Mouse (Mus musculus) midbrain, postnatal 0 days (tissue): Measurements from ENCODE around the gene Phf24. TPM values are rescaled to one million over a fixed set of nuclear protein-coding genes. Genes with fewer than 3 reads are reported as not detected.

Source experiments
- ATAC-seq: fragments of 200-750 bp; cut with Nextera tagmentation; 2 replicates; pipeline ENCODE4 v1.8.0; 2017; ENCODE audit warnings: moderate number of reproducible peaks, mild to moderate bottlenecking, moderate TSS enrichment, moderate library complexity; ENCODE audit not compliant: low FRiP score
- DNase-seq: peaks from one replicate; pipeline ENCODE4 v3.0.0-alpha.2; 2015; ENCODE audit warnings: low spot score
- H3K27ac ChIP-seq: fragments of 300-500 bp; sonication (generic); 2 replicates; pipeline ENCODE4 v1.5.1; 2014; ENCODE audit warnings: low read depth, mild to moderate bottlenecking, low read length, mixed read lengths
- H3K27me3 ChIP-seq: fragments of 300-500 bp; sonication (generic); 2 replicates; pipeline ENCODE4 v1.6.1; 2014; ENCODE audit warnings: low read length, control low read depth, mixed read lengths; ENCODE audit not compliant: insufficient read depth
- H3K36me3 ChIP-seq: fragments of 300-500 bp; sonication (generic); 2 replicates; pipeline ENCODE4 v1.6.1; 2014; ENCODE audit warnings: low read length, control low read depth, mixed read lengths; ENCODE audit not compliant: insufficient read depth
- H3K4me1 ChIP-seq: fragments of 300-500 bp; sonication (generic); 2 replicates; pipeline ENCODE4 v1.6.1; 2014; ENCODE audit warnings: mild to moderate bottlenecking, control low read depth, antibody characterized with exemption, low read length, mixed read lengths; ENCODE audit not compliant: insufficient read depth
- H3K4me2 ChIP-seq: fragments of 300-500 bp; sonication (generic); 2 replicates; pipeline ENCODE4 v1.6.1; 2014; ENCODE audit warnings: low read depth, mild to moderate bottlenecking, low read length, mixed read lengths; ENCODE audit not compliant: poor library complexity, severe bottlenecking
- H3K4me3 ChIP-seq: fragments of 300-500 bp; sonication (generic); 2 replicates; pipeline ENCODE4 v1.5.1; 2014; ENCODE audit warnings: low read depth, mild to moderate bottlenecking, low read length, moderate library complexity
- H3K9ac ChIP-seq: fragments of 300-500 bp; sonication (generic); replicated peaks from 2 replicates; pipeline ENCODE4 v1.6.1; 2014; ENCODE audit warnings: mild to moderate bottlenecking, low read length, moderate library complexity, mixed read lengths; ENCODE audit not compliant: poor library complexity, severe bottlenecking
- H3K9me3 ChIP-seq: fragments of 300-500 bp; sonication (generic); 2 replicates; pipeline ENCODE4 v1.6.1; 2016; ENCODE audit warnings: low read length, control low read depth
- CTCF ChIP-seq: IDR thresholded peaks from 2 replicates; pipeline ENCODE4 v1.5.1; 2016; ENCODE audit warnings: antibody characterized with exemption, mild to moderate bottlenecking
- WGBS: fragments of 180-500 bp; shearing (Covaris S2); extraction: QIAGEN DNeasy Blood & Tissue Kit; methylation state at CpG from one replicate; pipeline ENCODE4 v1.1.7; 2014; 5-methylcytosine and 5-hydroxymethylcytosine counted together
- polyA plus RNA-seq: library from polyadenylated mRNA; unstranded; fragments of >200 nt; fragmentation: Nextera tagmentation; extraction: Ambion mirVana; gene quantifications from 2 replicates; pipeline ENCODE4 v1.2.1, GENCODE M21; 2015
- total RNA-seq: library from RNA; depleted of rRNA; stranded (reverse); fragments of >200 nt; gene quantifications from 2 replicates; pipeline ENCODE4 v1.2.3, GENCODE M21; 2014

Phf24 gene
- total and polyA plus RNA-seq, 2 experiments from 2014 or later = 45.0 to 148 TPM

DNA sequence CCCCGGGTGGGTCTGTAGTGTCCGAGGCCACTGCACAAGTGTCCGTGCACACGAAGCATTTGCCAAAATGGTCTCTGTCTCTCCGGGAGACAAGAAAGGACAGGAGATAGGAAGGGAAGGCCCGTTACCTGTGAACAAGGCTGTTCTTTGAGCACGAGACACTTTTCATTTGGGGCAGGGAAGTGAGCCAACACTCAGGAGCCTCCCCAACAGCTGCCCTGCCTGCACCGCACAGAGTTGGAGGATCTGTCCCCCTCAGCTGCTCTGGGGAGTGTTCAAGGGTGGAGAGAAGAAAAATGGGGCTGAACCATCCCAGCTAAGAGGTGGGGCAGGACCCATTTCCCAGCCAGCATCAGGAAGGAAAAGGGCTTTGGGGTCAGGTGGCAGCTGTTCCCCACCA, 41.5 kb downstream of the Phf24 start:
- H3K4me2 ChIP-seq = no peak overlapping the region
- TF ChIP-seq CTCF = no peak
- peaks cover 31% of the 10 kb centered on the region for H3K36me3 ChIP-seq
- no peak overlapping the region for H3K4me3 ChIP-seq
- no peaks in the 10 kb centered on the region for H3K9me3 ChIP-seq
- no peak for DNase-seq
- no peaks in the 10 kb centered on the region for H3K27me3 ChIP-seq
- H3K27ac ChIP-seq = no peak overlapping the region
- ATAC-seq = no peak
- 93% methylated on average over 8 of the region's 8 CpGs for WGBS
- no peak overlapping the region for H3K9ac ChIP-seq
- H3K4me1 ChIP-seq = peaks cover 13% of the 10 kb centered on the region

DNA sequence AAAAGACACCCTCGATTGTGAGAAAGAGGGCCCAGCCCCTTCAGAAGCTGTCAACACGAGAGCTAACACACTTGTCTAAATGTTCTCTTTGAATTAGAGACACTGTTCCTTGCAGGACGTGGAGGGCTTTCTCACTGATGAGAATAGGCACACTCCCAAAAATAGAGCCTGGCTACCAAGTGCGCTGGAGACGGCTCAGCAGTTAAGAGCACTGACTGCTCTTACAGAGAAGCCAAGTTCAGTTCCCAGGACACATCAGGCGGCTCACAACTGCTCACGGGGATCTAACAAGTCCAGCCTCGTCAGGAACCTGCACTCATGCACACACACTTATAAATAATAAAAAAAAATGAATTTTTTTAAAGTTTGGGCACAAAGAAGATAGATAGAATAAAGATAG, 42.5 kb downstream of the Phf24 start:
- Histone ChIP-seq H3K4me1 (peaks cover 4% of the 10 kb centered on the region; the same call in 1 of the 2 replicates), H3K4me2 (no peak overlapping the region), H3K36me3 (peaks cover 31% of the 10 kb centered on the region), H3K27me3 (no peaks in the 10 kb centered on the region), H3K27ac (no peak overlapping the region), H3K9me3 (no peaks in the 10 kb centered on the region), H3K4me3 (no peak overlapping the region), H3K9ac (no peak overlapping the region)
- ATAC-seq = no peak
- WGBS = 64% methylated on average over 8 of the region's 8 CpGs
- no peak for TF ChIP-seq CTCF
- no peak for DNase-seq

DNA sequence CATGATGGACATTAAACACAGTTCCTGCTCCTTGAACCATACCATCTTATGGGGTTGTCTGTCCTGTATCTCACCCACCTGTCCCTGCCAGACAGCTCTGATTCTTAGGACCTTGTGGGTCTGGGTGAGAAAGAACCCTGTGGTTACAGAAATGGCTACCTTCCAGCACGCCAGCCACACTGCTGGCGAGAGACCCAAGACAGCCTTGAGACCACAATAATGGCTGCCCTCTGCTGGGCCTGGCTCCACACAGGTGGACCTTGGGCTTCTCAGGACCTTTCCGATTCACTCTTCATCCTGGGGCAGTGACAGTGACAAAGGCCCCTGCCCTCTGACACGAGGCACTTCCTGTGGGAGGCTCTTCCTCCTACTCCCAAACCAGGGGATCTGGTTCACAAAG, 42.9 kb downstream of the Phf24 start:
- Histone ChIP-seq H3K36me3 (peaks cover 31% of the 10 kb centered on the region), H3K27me3 (no peaks in the 10 kb centered on the region), H3K4me2 (no peak overlapping the region), H3K4me3 (no peak overlapping the region), H3K9ac (no peak overlapping the region), H3K9me3 (no peaks in the 10 kb centered on the region), H3K4me1 (0 out of 2 replicates have a peak, but pooled peaks cover 2% of the 10 kb centered on the region), H3K27ac (no peak overlapping the region)
- 68% methylated on average over 4 of the region's 4 CpGs for WGBS
- DNase-seq (no peak), ATAC-seq (no peak)
- TF ChIP-seq CTCF = no peak

DNA sequence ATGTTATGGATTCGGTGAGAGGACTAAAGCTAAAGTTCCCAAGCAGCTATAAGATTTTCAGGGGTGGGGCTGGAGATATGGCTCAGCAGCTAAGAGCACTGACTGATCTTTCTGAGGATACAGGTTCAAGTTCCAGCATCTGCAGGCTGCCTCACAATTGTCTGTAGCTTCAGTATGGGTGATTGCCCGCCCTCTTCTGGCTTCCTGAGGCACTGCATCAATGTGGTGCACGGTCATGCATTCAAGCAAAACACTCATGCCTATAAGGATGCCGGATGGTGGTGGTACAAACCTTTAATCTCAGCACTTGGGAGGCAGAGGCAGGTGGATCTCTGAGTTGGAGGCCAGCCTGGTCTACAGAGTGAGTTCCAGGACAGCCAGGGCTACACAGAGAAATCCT, 45.1 kb downstream of the Phf24 start:
- peak; percentile 79 for TF ChIP-seq CTCF
- H3K36me3 ChIP-seq = peaks cover 22% of the 10 kb centered on the region
- H3K4me2 ChIP-seq = no peak overlapping the region
- H3K4me3 ChIP-seq = no peak overlapping the region
- no peak overlapping the region for H3K9ac ChIP-seq
- DNase-seq = peak; percentile 66
- no peak overlapping the region for H3K27ac ChIP-seq
- H3K27me3 ChIP-seq = no peaks in the 10 kb centered on the region
- no peaks in the 10 kb centered on the region for H3K9me3 ChIP-seq
- 34% methylated on average over 4 of the region's 4 CpGs for WGBS
- no peak for ATAC-seq
- no peaks in the 10 kb centered on the region for H3K4me1 ChIP-seq

DNA sequence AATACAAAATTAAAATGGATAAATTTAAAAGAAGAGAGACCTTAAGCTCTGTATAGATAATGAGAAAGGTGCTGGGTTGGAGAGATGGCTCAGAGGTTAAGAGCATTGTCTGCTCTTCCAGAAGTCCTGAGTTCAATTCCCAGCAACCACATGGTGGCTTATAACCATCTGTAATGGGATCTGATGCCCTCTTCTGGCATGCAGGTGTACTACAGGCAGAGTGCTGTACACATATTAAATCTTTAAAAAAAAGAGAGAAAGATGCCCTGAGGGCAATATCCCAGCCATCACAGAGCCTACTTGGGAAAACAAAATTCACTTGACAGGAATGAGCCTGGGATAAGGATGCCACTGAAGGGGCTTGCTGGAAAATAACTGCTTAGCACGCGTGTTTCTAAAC, 47.0 kb downstream of the Phf24 start:
- H3K9ac ChIP-seq = no peak overlapping the region
- H3K9me3 ChIP-seq = no peaks in the 10 kb centered on the region
- peak; percentile 48 for TF ChIP-seq CTCF
- H3K27me3 ChIP-seq = no peaks in the 10 kb centered on the region
- H3K36me3 ChIP-seq = 0 out of 2 replicates have a peak, but pooled peaks cover 4% of the 10 kb centered on the region
- ATAC-seq (no peak), DNase-seq (no peak)
- WGBS = 82% methylated on average over 2 of the region's 2 CpGs
- H3K27ac ChIP-seq = no peak overlapping the region
- H3K4me3 ChIP-seq = no peak overlapping the region
- no peak overlapping the region for H3K4me2 ChIP-seq
- no peaks in the 10 kb centered on the region for H3K4me1 ChIP-seq

DNA sequence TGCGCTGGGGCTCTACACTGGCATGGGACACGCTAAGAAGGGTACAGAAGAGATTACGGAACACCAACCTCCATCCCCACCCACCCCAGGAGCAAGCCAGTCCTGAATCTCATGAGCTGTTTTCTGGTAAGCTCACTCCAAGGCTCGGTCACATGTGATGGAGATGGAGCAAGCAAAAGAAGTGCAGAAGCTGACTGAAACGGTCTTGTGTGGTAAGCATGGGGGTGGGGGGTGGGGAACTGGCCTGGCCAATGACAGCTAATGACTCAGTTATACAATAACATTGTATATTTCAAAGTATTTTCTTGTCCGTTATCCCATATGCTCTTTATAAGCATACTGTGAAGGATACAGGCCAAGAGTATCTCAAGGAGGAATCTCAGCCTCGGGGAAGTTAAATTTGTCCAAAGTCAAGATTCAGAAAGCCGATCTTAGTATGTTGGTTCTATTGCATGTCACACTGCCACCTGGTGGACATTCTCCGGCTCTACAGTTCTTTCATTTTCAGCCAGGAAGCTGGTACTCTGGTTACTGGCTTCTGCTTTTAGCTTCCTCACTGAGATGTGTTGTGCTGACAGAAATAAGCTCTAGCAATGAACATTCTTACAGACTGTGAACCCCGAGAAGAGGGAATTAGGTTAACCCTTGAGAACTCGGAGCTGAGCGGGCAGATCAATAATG, 48.7 kb downstream of the Phf24 start:
- TF ChIP-seq CTCF = peak; percentile 94
- Histone ChIP-seq H3K9ac (no peak overlapping the region), H3K4me2 (no peak overlapping the region; the same call in 1 of the 2 replicates), H3K4me1 (no peaks in the 10 kb centered on the region), H3K9me3 (no peaks in the 10 kb centered on the region), H3K27me3 (no peaks in the 10 kb centered on the region), H3K4me3 (no peak overlapping the region), H3K36me3 (no peaks in the 10 kb centered on the region), H3K27ac (no peak overlapping the region)
- DNase-seq (peak; percentile 90), ATAC-seq (peak; percentile 31)
- 15% methylated on average over 12 of the region's 12 CpGs for WGBS
